Mouse (Mus musculus) embryonic fibroblast, embryonic 13.5 days (primary cell): Measurements from ENCODE around the gene Herc6. TPM values are rescaled to one million over a fixed set of nuclear protein-coding genes. Genes with fewer than 3 reads are reported as not detected.

Source experiments
- H3K27ac ChIP-seq: 2 replicates; pipeline ENCODE4 v1.5.1; 2012; ENCODE audit warnings: low read length, control low read depth, inconsistent platforms; ENCODE audit not compliant: insufficient read depth
- H3K4me1 ChIP-seq: 2 replicates; pipeline ENCODE4 v1.6.1; 2011; ENCODE audit warnings: low read length; ENCODE audit not compliant: control insufficient read depth, insufficient read depth
- H3K4me3 ChIP-seq: 2 replicates; pipeline ENCODE4 v1.5.1; 2011; ENCODE audit warnings: mild to moderate bottlenecking, control low read depth, low read length; ENCODE audit not compliant: insufficient read depth
- CTCF ChIP-seq: IDR thresholded peaks from 2 replicates; pipeline ENCODE4 v1.5.1; 2011; ENCODE audit warnings: mild to moderate bottlenecking, control low read depth, low read length, moderate library complexity, borderline replicate concordance; ENCODE audit not compliant: insufficient read depth
- POLR2A ChIP-seq: IDR thresholded peaks from 2 replicates; pipeline ENCODE4 v1.6.1; 2011; ENCODE audit warnings: low read depth, mild to moderate bottlenecking, control low read depth, low read length, moderate library complexity
- polyA plus RNA-seq: library from polyadenylated mRNA; stranded (reverse); fragments of >200 nt; gene quantifications from 2 replicates; pipeline ENCODE4 v1.2.4, GENCODE M21; 2011; ENCODE audit warnings: low read depth; ENCODE audit not compliant: missing spikeins, insufficient read length

Herc6 gene
- polyA plus RNA-seq, 1 experiment: 12.1 TPM

GRCm38 (mm10) chr6:57647256-57647655 is 66.5 kb downstream of the Herc6 start:
- TF ChIP-seq POLR2A (no peak), CTCF (no peak)
- no peak overlapping the region for H3K4me3 ChIP-seq
- no peak overlapping the region for H3K27ac ChIP-seq
- H3K4me1 ChIP-seq: no peaks in the 10 kb centered on the region

- TF ChIP-seq CTCF: no peak
- no peak for TF ChIP-seq POLR2A
- Histone ChIP-seq H3K27ac (no peak overlapping the region), H3K4me3 (no peak overlapping the region), H3K4me1 (no peaks in the 10 kb centered on the region)
Measured at GRCm38 (mm10) chr6:57661295-57661694, 80.5 kb downstream of the Herc6 start.

- Histone ChIP-seq H3K4me3 (no peak overlapping the region), H3K27ac (no peak overlapping the region), H3K4me1 (no peaks in the 10 kb centered on the region)
- TF ChIP-seq POLR2A (no peak), CTCF (no peak)
Measured at GRCm38 (mm10) chr6:57684156-57684555, 103.4 kb downstream of the Herc6 start.

- peak within 1 kb of the TSS; percentile 91 for H3K27ac ChIP-seq
- peak within 1 kb of the TSS; percentile 74 for H3K4me3 ChIP-seq
- no peaks in the 10 kb centered on the region for H3K4me1 ChIP-seq
- TF ChIP-seq CTCF: no peak
- peak; percentile 74 for TF ChIP-seq POLR2A
Measured at GRCm38 (mm10) chr6:57691467-57692261, 110.9 kb downstream of the Herc6 start, which contains the start of gene Pyurf. TSS of gene Pyurf (minus strand) at chr6:57692078.

GRCm38 (mm10) chr6:57693116-57693515 is 112.3 kb downstream of the Herc6 start:
- H3K27ac ChIP-seq: no peak overlapping the region
- H3K4me3 ChIP-seq: no peak overlapping the region
- H3K4me1 ChIP-seq: no peaks in the 10 kb centered on the region
- no peak for TF ChIP-seq POLR2A

- Histone ChIP-seq H3K27ac (no peak overlapping the region), H3K4me1 (no peaks in the 10 kb centered on the region), H3K4me3 (no peak overlapping the region)
- TF ChIP-seq CTCF: no peak
- TF ChIP-seq POLR2A: no peak
Measured at GRCm38 (mm10) chr6:57701686-57702085, 120.9 kb downstream of the Herc6 start.

- Histone ChIP-seq H3K27ac (peak within 1 kb of the TSS; percentile 82), H3K4me1 (no peaks in the 10 kb centered on the region), H3K4me3 (peak within 1 kb of the TSS; percentile 79)
- TF ChIP-seq CTCF (no peak), POLR2A (no peak)
Measured at GRCm38 (mm10) chr6:57702376-57702742, 121.6 kb downstream of the Herc6 start, which contains the start of gene Lancl2. TSS of gene Lancl2 (plus strand) at chr6:57702540.

- peak overlapping the region; percentile 82 for H3K27ac ChIP-seq
- peak overlapping the region; percentile 79 for H3K4me3 ChIP-seq
- H3K4me1 ChIP-seq: no peaks in the 10 kb centered on the region
- peak; percentile 97 for TF ChIP-seq POLR2A
- TF ChIP-seq CTCF: no peak
Measured at GRCm38 (mm10) chr6:57702743-57703499, 122.1 kb downstream of the Herc6 start.

- H3K4me1 ChIP-seq: no peaks in the 10 kb centered on the region
- no peak for TF ChIP-seq POLR2A
- TF ChIP-seq CTCF: no peak
- H3K27ac ChIP-seq: peak overlapping the region; percentile 29; the same call in 1 of the 2 replicates
- H3K4me3 ChIP-seq: peak overlapping the region; percentile 79
Measured at GRCm38 (mm10) chr6:57703703-57704102, 122.9 kb downstream of the Herc6 start.

- Histone ChIP-seq H3K27ac (no peak overlapping the region), H3K4me1 (no peaks in the 10 kb centered on the region), H3K4me3 (no peak overlapping the region)
- no peak for TF ChIP-seq POLR2A
- no peak for TF ChIP-seq CTCF
Measured at GRCm38 (mm10) chr6:57706721-57707120, 125.9 kb downstream of the Herc6 start.
